Mouse (Mus musculus) R1 (cell line): Measurements from ENCODE around the gene Gm11757.
"Not testable (repeated sequence)": the region's sequence is repeated elsewhere in the genome, so short reads cannot be mapped to it uniquely, and the experiment has no call there.

ENCODE experiments used
- DNase-seq: peaks from one replicate; pipeline ENCODE4 v3.0.0-alpha.2; 2018; ENCODE audit warnings: low read depth, low spot score

Gm11757 gene

GRCm38 (mm10) chr4:73891012-73891411 is at the start of gene Gm11757:
TSS of gene Gm11757 (minus strand) at chr4:73891112.
- not testable (repeated sequence) for DNase-seq

GRCm38 (mm10) chr4:73920660-73921059 is 29.7 kb upstream of the Gm11757 start, which contains the start of gene Gm11756:
TSS of gene Gm11756 (minus strand) at chr4:73920760.
- not testable (repeated sequence) for DNase-seq

- not testable (repeated sequence) for DNase-seq
Observed at GRCm38 (mm10) chr4:73905853-73906252, 14.9 kb upstream of the Gm11757 start, which contains the start of gene Gm13871. TSS of gene Gm13871 (minus strand) at chr4:73905953.

- not testable (repeated sequence) for DNase-seq
Observed at GRCm38 (mm10) chr4:73876166-73876565, 14.7 kb downstream of the Gm11757 start, which contains the start of gene Gm11758. TSS of gene Gm11758 (minus strand) at chr4:73876266.
